Mouse (Mus musculus): ENCODE data around the gene Tbl1xr1. TPM values are rescaled to one million over a fixed set of nuclear protein-coding genes. Genes with fewer than 3 reads are reported as not detected.

Tbl1xr1 gene
- polyA plus RNA-seq (2014; fragmentation: Nextera tagmentation; extraction: Ambion mirVana) = 24.1 and 35.8 TPM in 2 replicates

GRCm38 (mm10) chr3:22076561-22076935, at the start of gene Tbl1xr1:
Tbl1xr1 (plus strand) TSS chr3:22076652.
- no peaks in the 10 kb centered on the region for H3K27me3 ChIP-seq (ENCODE audit: control insufficient read depth, insufficient read depth, low read length)
- H3K9me3 ChIP-seq (ENCODE audit: control insufficient read depth, low read length) = no peaks in the 10 kb centered on the region
- H3K4me2 ChIP-seq (replicated peaks; ENCODE audit: low read depth, low read length) = peak within 1 kb of the TSS; percentile 76
- H3K27ac ChIP-seq (ENCODE audit: low read depth, low read length) = peak within 1 kb of the TSS; percentile 99
- peak within 1 kb of the TSS; percentile 94 for H3K4me3 ChIP-seq (ENCODE audit: low read depth, low read length)
- ATAC-seq (ENCODE audit: low FRiP score) (peak; percentile 93), DNase-seq (ENCODE audit: low spot score) (peak; percentile 95)
- no peaks in the 10 kb centered on the region; the same call in 1 of the 2 replicates for H3K4me1 ChIP-seq (replicated peaks; ENCODE audit: control insufficient read depth, insufficient read depth, low read length)
- peak within 1 kb of the TSS; percentile 94 for H3K9ac ChIP-seq (ENCODE audit: low read depth, low read length)
- 0% methylated on average over 6 of the region's 46 CpGs for WGBS
- no peaks in the 10 kb centered on the region for H3K36me3 ChIP-seq (ENCODE audit: control insufficient read depth, insufficient read depth, low read length)

GRCm38 (mm10) chr3:22038004-22038403, 38.4 kb upstream of the Tbl1xr1 start:
- 6% methylated on average over 4 of the region's 4 CpGs for WGBS
- no peak for DNase-seq (ENCODE audit: low spot score)
- no peaks in the 10 kb centered on the region for H3K36me3 ChIP-seq (ENCODE audit: control insufficient read depth, insufficient read depth, low read length)
- no peak overlapping the region for H3K4me2 ChIP-seq (replicated peaks; ENCODE audit: low read depth, low read length)
- H3K9ac ChIP-seq (ENCODE audit: low read depth, low read length) = no peak overlapping the region
- no peaks in the 10 kb centered on the region for H3K27me3 ChIP-seq (ENCODE audit: control insufficient read depth, insufficient read depth, low read length)
- H3K27ac ChIP-seq (ENCODE audit: low read depth, low read length) = no peak overlapping the region
- no peak for ATAC-seq (ENCODE audit: low FRiP score)
- no peak overlapping the region for H3K4me3 ChIP-seq (ENCODE audit: low read depth, low read length)
- H3K4me1 ChIP-seq (replicated peaks; ENCODE audit: control insufficient read depth, insufficient read depth, low read length) = no peaks in the 10 kb centered on the region
- H3K9me3 ChIP-seq (ENCODE audit: control insufficient read depth, low read length) = no peaks in the 10 kb centered on the region

- Histone ChIP-seq H3K9me3 (ENCODE audit: control insufficient read depth, low read length) (no peaks in the 10 kb centered on the region), H3K27me3 (ENCODE audit: control insufficient read depth, insufficient read depth, low read length) (no peaks in the 10 kb centered on the region), H3K4me1 (replicated peaks; ENCODE audit: control insufficient read depth, insufficient read depth, low read length) (no peaks in the 10 kb centered on the region), H3K9ac (ENCODE audit: low read depth, low read length) (no peak overlapping the region), H3K4me2 (replicated peaks; ENCODE audit: low read depth, low read length) (no peak overlapping the region), H3K27ac (ENCODE audit: low read depth, low read length) (no peak overlapping the region), H3K4me3 (ENCODE audit: low read depth, low read length) (no peak overlapping the region), H3K36me3 (ENCODE audit: control insufficient read depth, insufficient read depth, low read length) (no peaks in the 10 kb centered on the region)
- 91% methylated on average over 8 of the region's 8 CpGs for whole genome bisulfite sequencing
- ATAC-seq (ENCODE audit: low FRiP score) = no peak
- DNase-seq (ENCODE audit: low spot score) = no peak
These were observed 37.2 kb upstream of the Tbl1xr1 start for GRCm38 (mm10) chr3:22039036-22039795.

- no peak for DNase-seq (ENCODE audit: low spot score)
- no peaks in the 10 kb centered on the region for H3K27me3 ChIP-seq (ENCODE audit: control insufficient read depth, insufficient read depth, low read length)
- H3K27ac ChIP-seq (ENCODE audit: low read depth, low read length) = no peak overlapping the region
- H3K9me3 ChIP-seq (ENCODE audit: control insufficient read depth, low read length) = no peaks in the 10 kb centered on the region
- ATAC-seq (ENCODE audit: low FRiP score) = no peak
- H3K9ac ChIP-seq (ENCODE audit: low read depth, low read length) = no peak overlapping the region
- H3K4me3 ChIP-seq (ENCODE audit: low read depth, low read length) = no peak overlapping the region
- no peaks in the 10 kb centered on the region for H3K36me3 ChIP-seq (ENCODE audit: control insufficient read depth, insufficient read depth, low read length)
- 70% methylated on average over 6 of the region's 6 CpGs for WGBS
- H3K4me2 ChIP-seq (replicated peaks; ENCODE audit: low read depth, low read length) = no peak overlapping the region
- no peaks in the 10 kb centered on the region for H3K4me1 ChIP-seq (replicated peaks; ENCODE audit: control insufficient read depth, insufficient read depth, low read length)
These were observed 35.8 kb upstream of the Tbl1xr1 start for GRCm38 (mm10) chr3:22040627-22041026.

- H3K36me3 ChIP-seq (ENCODE audit: control insufficient read depth, insufficient read depth, low read length) = no peaks in the 10 kb centered on the region
These were observed 29.2 kb upstream of the Tbl1xr1 start for GRCm38 (mm10) chr3:22047203-22047602.

GRCm38 (mm10) chr3:22056664-22057328, 19.7 kb upstream of the Tbl1xr1 start:
- Histone ChIP-seq H3K36me3 (ENCODE audit: control insufficient read depth, insufficient read depth, low read length) (no peaks in the 10 kb centered on the region), H3K27ac (ENCODE audit: low read depth, low read length) (no peak overlapping the region), H3K27me3 (ENCODE audit: control insufficient read depth, insufficient read depth, low read length) (no peaks in the 10 kb centered on the region), H3K4me3 (ENCODE audit: low read depth, low read length) (no peak overlapping the region), H3K4me1 (replicated peaks; ENCODE audit: control insufficient read depth, insufficient read depth, low read length) (no peaks in the 10 kb centered on the region), H3K4me2 (replicated peaks; ENCODE audit: low read depth, low read length) (no peak overlapping the region), H3K9ac (ENCODE audit: low read depth, low read length) (no peak overlapping the region), H3K9me3 (ENCODE audit: control insufficient read depth, low read length) (no peaks in the 10 kb centered on the region)
- DNase-seq (ENCODE audit: low spot score) = no peak
- no peak for ATAC-seq (ENCODE audit: low FRiP score)
- 93% methylated on average over 4 of the region's 4 CpGs for WGBS

More at GRCm38 (mm10) chr3:22047203-22047602, 29.2 kb upstream of the Tbl1xr1 start:
- DNase-seq (ENCODE audit: low spot score) (no peak), ATAC-seq (ENCODE audit: low FRiP score) (no peak)
- Histone ChIP-seq H3K27ac (ENCODE audit: low read depth, low read length) (no peak overlapping the region), H3K4me2 (replicated peaks; ENCODE audit: low read depth, low read length) (no peak overlapping the region), H3K4me1 (replicated peaks; ENCODE audit: control insufficient read depth, insufficient read depth, low read length) (no peaks in the 10 kb centered on the region), H3K4me3 (ENCODE audit: low read depth, low read length) (no peak overlapping the region), H3K9me3 (ENCODE audit: control insufficient read depth, low read length) (no peaks in the 10 kb centered on the region; the same call in 1 of the 2 replicates), H3K9ac (ENCODE audit: low read depth, low read length) (no peak overlapping the region), H3K27me3 (ENCODE audit: control insufficient read depth, insufficient read depth, low read length) (no peaks in the 10 kb centered on the region)
- WGBS = 91% methylated on average over 14 of the region's 14 CpGs

GRCm38 (mm10) chr3:22058206-22058804, 18.1 kb upstream of the Tbl1xr1 start:
- no peaks in the 10 kb centered on the region for H3K27me3 ChIP-seq (ENCODE audit: control insufficient read depth, insufficient read depth, low read length)
- H3K4me2 ChIP-seq (replicated peaks; ENCODE audit: low read depth, low read length) = no peak overlapping the region
- ATAC-seq (ENCODE audit: low FRiP score) = no peak
- no peak overlapping the region for H3K27ac ChIP-seq (ENCODE audit: low read depth, low read length)
- 87% methylated on average over 7 of the region's 7 CpGs for WGBS
- H3K9me3 ChIP-seq (ENCODE audit: control insufficient read depth, low read length) = no peaks in the 10 kb centered on the region
- no peaks in the 10 kb centered on the region for H3K4me1 ChIP-seq (replicated peaks; ENCODE audit: control insufficient read depth, insufficient read depth, low read length)
- no peak overlapping the region for H3K4me3 ChIP-seq (ENCODE audit: low read depth, low read length)
- no peaks in the 10 kb centered on the region for H3K36me3 ChIP-seq (ENCODE audit: control insufficient read depth, insufficient read depth, low read length)
- H3K9ac ChIP-seq (ENCODE audit: low read depth, low read length) = no peak overlapping the region
- no peak for DNase-seq (ENCODE audit: low spot score)

GRCm38 (mm10) chr3:22061163-22061562, 15.3 kb upstream of the Tbl1xr1 start:
- DNase-seq (ENCODE audit: low spot score) (no peak), ATAC-seq (ENCODE audit: low FRiP score) (no peak)
- H3K9me3 ChIP-seq (ENCODE audit: control insufficient read depth, low read length) = no peaks in the 10 kb centered on the region
- H3K4me2 ChIP-seq (replicated peaks; ENCODE audit: low read depth, low read length) = no peak overlapping the region
- H3K27ac ChIP-seq (ENCODE audit: low read depth, low read length) = no peak overlapping the region
- H3K4me3 ChIP-seq (ENCODE audit: low read depth, low read length) = no peak overlapping the region
- 89% methylated on average over 4 of the region's 4 CpGs for WGBS
- no peaks in the 10 kb centered on the region for H3K27me3 ChIP-seq (ENCODE audit: control insufficient read depth, insufficient read depth, low read length)
- no peaks in the 10 kb centered on the region for H3K36me3 ChIP-seq (ENCODE audit: control insufficient read depth, insufficient read depth, low read length)
- H3K4me1 ChIP-seq (replicated peaks; ENCODE audit: control insufficient read depth, insufficient read depth, low read length) = no peaks in the 10 kb centered on the region
- H3K9ac ChIP-seq (ENCODE audit: low read depth, low read length) = no peak overlapping the region
